Mouse (Mus musculus): ENCODE results near the gene Sh3d19. TPM values are rescaled to one million over a fixed set of nuclear protein-coding genes. Genes with fewer than 3 reads are reported as not detected.

The Sh3d19 gene
- polyA plus RNA-seq, 1 experiment from 2014 or later, result 11.1 TPM

- H3K4me1 ChIP-seq (replicated peaks), result no peaks in the 10 kb centered on the region
- H3K9me3 ChIP-seq (replicated peaks), result 0 out of 2 replicates have a peak, but pooled peaks cover 3% of the 10 kb centered on the region
- H3K4me3 ChIP-seq, result no peak overlapping the region
- H3K9ac ChIP-seq, result no peak overlapping the region
- no peak for ATAC-seq (replicated peaks; ENCODE audit: insufficient number of reproducible peaks, insufficient read depth, low FRiP score, low read depth)
- H3K27me3 ChIP-seq, result no peaks in the 10 kb centered on the region
- H3K36me3 ChIP-seq, result peaks cover 16% of the 10 kb centered on the region
- 66% methylated on average over 16 of the region's 16 CpGs for WGBS
- no peak overlapping the region for H3K27ac ChIP-seq
- no peak overlapping the region for H3K4me2 ChIP-seq
Measured at GRCm38 (mm10) chr3:86119237-86119932, 148.5 kb downstream of the Sh3d19 start.

GRCm38 (mm10) chr3:86122156-86122555, 151.2 kb downstream of the Sh3d19 start:
- Histone ChIP-seq H3K4me3 (no peak overlapping the region), H3K4me2 (no peak overlapping the region), H3K4me1 (replicated peaks) (no peaks in the 10 kb centered on the region), H3K27ac (no peak overlapping the region), H3K36me3 (peaks cover 8% of the 10 kb centered on the region), H3K27me3 (no peaks in the 10 kb centered on the region), H3K9ac (no peak overlapping the region), H3K9me3 (replicated peaks) (no peaks in the 10 kb centered on the region)
- ATAC-seq (replicated peaks; ENCODE audit: insufficient number of reproducible peaks, insufficient read depth, low FRiP score, low read depth), result no peak

GRCm38 (mm10) chr3:86123251-86123746, 152.4 kb downstream of the Sh3d19 start:
- Histone ChIP-seq H3K4me2 (no peak overlapping the region), H3K9me3 (replicated peaks) (no peaks in the 10 kb centered on the region), H3K4me1 (replicated peaks) (no peaks in the 10 kb centered on the region), H3K27ac (no peak overlapping the region), H3K4me3 (no peak overlapping the region), H3K27me3 (no peaks in the 10 kb centered on the region), H3K9ac (no peak overlapping the region), H3K36me3 (peaks cover 8% of the 10 kb centered on the region)
- 65% methylated on average over 8 of the region's 8 CpGs for WGBS
- no peak for ATAC-seq (replicated peaks; ENCODE audit: insufficient number of reproducible peaks, insufficient read depth, low FRiP score, low read depth)

- no peak overlapping the region for H3K27ac ChIP-seq
- H3K4me2 ChIP-seq, result no peak overlapping the region
- H3K4me1 ChIP-seq (replicated peaks), result no peaks in the 10 kb centered on the region
- WGBS, result 10% methylated on average over 6 of the region's 6 CpGs
- H3K4me3 ChIP-seq, result no peak overlapping the region
- no peaks in the 10 kb centered on the region for H3K27me3 ChIP-seq
- no peak overlapping the region for H3K9ac ChIP-seq
- no peak for ATAC-seq (replicated peaks; ENCODE audit: insufficient number of reproducible peaks, insufficient read depth, low FRiP score, low read depth)
- H3K36me3 ChIP-seq, result no peaks in the 10 kb centered on the region; the same call in 1 of the 2 replicates
- no peaks in the 10 kb centered on the region for H3K9me3 ChIP-seq (replicated peaks)
Measured at GRCm38 (mm10) chr3:86129757-86130156, 158.8 kb downstream of the Sh3d19 start.

GRCm38 (mm10) chr3:86134939-86135638, 164.2 kb downstream of the Sh3d19 start:
- Histone ChIP-seq H3K27me3 (no peaks in the 10 kb centered on the region), H3K4me1 (replicated peaks) (no peaks in the 10 kb centered on the region), H3K9ac (no peak overlapping the region), H3K4me2 (no peak overlapping the region), H3K36me3 (peaks cover 45% of the 10 kb centered on the region), H3K4me3 (no peak overlapping the region), H3K9me3 (replicated peaks) (no peaks in the 10 kb centered on the region), H3K27ac (no peak overlapping the region)
- no peak for ATAC-seq (replicated peaks; ENCODE audit: insufficient number of reproducible peaks, insufficient read depth, low FRiP score, low read depth)
- WGBS, result 88% methylated on average over 6 of the region's 6 CpGs

GRCm38 (mm10) chr3:86135886-86136563, 165.1 kb downstream of the Sh3d19 start:
- Histone ChIP-seq H3K36me3 (peaks cover 55% of the 10 kb centered on the region), H3K27me3 (no peaks in the 10 kb centered on the region), H3K4me1 (replicated peaks) (peaks cover 8% of the 10 kb centered on the region), H3K9me3 (replicated peaks) (no peaks in the 10 kb centered on the region), H3K4me3 (no peak overlapping the region), H3K27ac (no peak overlapping the region), H3K4me2 (no peak overlapping the region), H3K9ac (no peak overlapping the region)
- WGBS, result 81% methylated on average over 6 of the region's 6 CpGs
- no peak for ATAC-seq (replicated peaks; ENCODE audit: insufficient number of reproducible peaks, insufficient read depth, low FRiP score, low read depth)

- H3K27me3 ChIP-seq, result no peaks in the 10 kb centered on the region
- no peaks in the 10 kb centered on the region for H3K9me3 ChIP-seq (replicated peaks)
- no peak overlapping the region for H3K9ac ChIP-seq
- no peak overlapping the region for H3K4me2 ChIP-seq
- peaks cover 13% of the 10 kb centered on the region for H3K4me1 ChIP-seq (replicated peaks)
- peaks cover 55% of the 10 kb centered on the region for H3K36me3 ChIP-seq
- no peak overlapping the region for H3K27ac ChIP-seq
- 85% methylated on average over 6 of the region's 6 CpGs for WGBS
- ATAC-seq (replicated peaks; ENCODE audit: insufficient number of reproducible peaks, insufficient read depth, low FRiP score, low read depth), result no peak
- no peak overlapping the region for H3K4me3 ChIP-seq
Measured at GRCm38 (mm10) chr3:86136936-86137574, 166.1 kb downstream of the Sh3d19 start.

GRCm38 (mm10) chr3:86139660-86140059, 168.8 kb downstream of the Sh3d19 start:
- 91% methylated on average over 4 of the region's 4 CpGs for WGBS
- H3K9ac ChIP-seq, result no peak overlapping the region
- no peaks in the 10 kb centered on the region for H3K9me3 ChIP-seq (replicated peaks)
- no peak overlapping the region for H3K4me3 ChIP-seq
- H3K36me3 ChIP-seq, result peaks cover 55% of the 10 kb centered on the region
- H3K27me3 ChIP-seq, result no peaks in the 10 kb centered on the region
- H3K4me2 ChIP-seq, result no peak overlapping the region
- ATAC-seq (replicated peaks; ENCODE audit: insufficient number of reproducible peaks, insufficient read depth, low FRiP score, low read depth), result no peak
- H3K27ac ChIP-seq, result no peak overlapping the region
- peaks cover 16% of the 10 kb centered on the region for H3K4me1 ChIP-seq (replicated peaks)

- no peak for ATAC-seq (replicated peaks; ENCODE audit: insufficient number of reproducible peaks, insufficient read depth, low FRiP score, low read depth)
- peak overlapping the region; percentile 67 for H3K4me2 ChIP-seq
Measured at GRCm38 (mm10) chr3:86141366-86141765, 170.5 kb downstream of the Sh3d19 start.

GRCm38 (mm10) chr3:86141886-86142262, 171.0 kb downstream of the Sh3d19 start:
- under 1% methylated on average over 18 of the region's 18 CpGs for WGBS
- ATAC-seq (replicated peaks; ENCODE audit: insufficient number of reproducible peaks, insufficient read depth, low FRiP score, low read depth), result peak; percentile 40; the same call in 1 of the 2 replicates

More at GRCm38 (mm10) chr3:86141366-86141765, 170.5 kb downstream of the Sh3d19 start:
- WGBS, result 7% methylated on average over 7 of the region's 7 CpGs
- Histone ChIP-seq H3K4me3 (peak overlapping the region; percentile 98), H3K27ac (peak overlapping the region; percentile 86; the same call in 1 of the 2 replicates), H3K9me3 (replicated peaks) (no peaks in the 10 kb centered on the region), H3K4me1 (replicated peaks) (peaks cover 16% of the 10 kb centered on the region), H3K9ac (peak overlapping the region; percentile 98), H3K27me3 (no peaks in the 10 kb centered on the region), H3K36me3 (peaks cover 44% of the 10 kb centered on the region)

More at GRCm38 (mm10) chr3:86141886-86142262, 171.0 kb downstream of the Sh3d19 start:
- peaks cover 39% of the 10 kb centered on the region for H3K36me3 ChIP-seq
- H3K27ac ChIP-seq, result peak overlapping the region; percentile 86
- H3K4me1 ChIP-seq (replicated peaks), result peaks cover 16% of the 10 kb centered on the region
- H3K27me3 ChIP-seq, result no peaks in the 10 kb centered on the region
- H3K4me2 ChIP-seq, result peak overlapping the region; percentile 67
- peak overlapping the region; percentile 98 for H3K4me3 ChIP-seq
- H3K9me3 ChIP-seq (replicated peaks), result no peaks in the 10 kb centered on the region
- peak overlapping the region; percentile 98 for H3K9ac ChIP-seq

Measured in heart, embryonic 15.5 days (tissue).